Mouse (Mus musculus): ENCODE results near the gene Gm17334. TPM values are rescaled to one million over a fixed set of nuclear protein-coding genes. Genes with fewer than 3 reads are reported as not detected.

Gene Gm17334
- total RNA-seq (2023), result not detected

GRCm38 (mm10) chr11:53773087-53773486 is at the start of gene Gm17334:
TSS of gene Gm17334 (minus strand) at chr11:53773187.

GRCm38 (mm10) chr11:53769760-53770124 is 3.2 kb downstream of the Gm17334 start, which contains the start of gene Irf1:
TSS of gene Irf1 (plus strand) at chr11:53770014.

Other genes with a start within 250 kb of the Gm17334 start
- gene Kif3a, start 205.8 kb downstream of the Gm17334 start, total RNA-seq (2023), result 1 to 10 TPM; 4.3 to 6.3 TPM
- not detected for gene Il4, start 154.5 kb downstream of the Gm17334 start, total RNA-seq (2023)
- not detected for gene Il13, start 138.5 kb downstream of the Gm17334 start, total RNA-seq (2023)
- 10 to 100 TPM; 17.4 to 17.8 TPM for gene Rad50, start 65.9 kb downstream of the Gm17334 start, total RNA-seq (2023)
- not detected for gene Il5, start 52.4 kb downstream of the Gm17334 start, total RNA-seq (2023)
- gene Irf1, start 3.2 kb downstream of the Gm17334 start, total RNA-seq (2023), result 100 to 1,000 TPM; 342 to 373 TPM
- 1 to 10 TPM; 4.2 to 4.7 TPM for gene Gm12216, start 86.1 kb upstream of the Gm17334 start, total RNA-seq (2023)
- gene Slc22a5, start 118.5 kb upstream of the Gm17334 start, total RNA-seq (2023), result 10 to 100 TPM; 12.1 to 20.2 TPM
- gene Slc22a21, start 207.1 kb upstream of the Gm17334 start, total RNA-seq (2023), result 1 to 10 TPM; 4.8 to 7.8 TPM

Measured in monocyte, adult 59 days (primary cell).